Mouse (Mus musculus): ENCODE data around the gene Ifnl2.

GRCm38 (mm10) chr7:28464416-28465212 is 45.6 kb downstream of the Ifnl2 start:
- TF ChIP-seq CTCF (IDR thresholded peaks at IDR 0.05; ENCODE audit: control insufficient read depth, insufficient read depth, low read length), result no peak
- no peak for TF ChIP-seq POLR2A (IDR thresholded peaks at IDR 0.05; ENCODE audit: borderline replicate concordance, control insufficient read depth, low read depth, low read length)

All from bone marrow, adult 2 months (tissue).